Mouse (Mus musculus) urinary bladder, postnatal 14 days (tissue): ENCODE measurements around the gene Acot2.
"Not testable (repeated sequence)": the region's sequence is repeated elsewhere in the genome, so short reads cannot be mapped to it uniquely, and the experiment has no call there.

Experiments used
- DNase-seq: peaks from one replicate; pipeline ENCODE4 v3.0.0; 2021; ENCODE audit warnings: low spot score

Acot2 gene

DNA sequence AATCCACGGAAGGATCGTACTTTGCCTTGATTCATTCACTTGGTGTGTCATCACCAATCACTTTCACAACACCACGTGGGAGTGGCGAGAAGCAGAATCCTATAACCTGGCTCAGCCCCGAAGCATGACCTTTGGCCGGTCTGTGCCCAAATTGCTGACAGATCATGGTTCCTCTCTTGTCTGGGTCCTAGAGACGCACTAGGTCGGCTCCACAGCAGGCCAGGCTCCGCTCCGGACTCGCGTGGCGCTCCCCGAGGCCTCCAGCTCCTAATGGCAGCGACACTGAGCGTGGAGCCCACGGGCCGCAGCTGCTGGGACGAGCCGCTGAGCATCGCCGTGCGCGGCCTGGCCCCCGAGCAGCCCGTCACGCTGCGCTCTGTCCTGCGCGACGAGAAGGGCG lies 50.6 kb downstream of the Acot2 start, which contains the start of gene Acot4:
Gene Acot4 (plus strand): TSS at position 139 of the 400 bp plus-strand sequence.
- not testable (repeated sequence) for DNase-seq

DNA sequence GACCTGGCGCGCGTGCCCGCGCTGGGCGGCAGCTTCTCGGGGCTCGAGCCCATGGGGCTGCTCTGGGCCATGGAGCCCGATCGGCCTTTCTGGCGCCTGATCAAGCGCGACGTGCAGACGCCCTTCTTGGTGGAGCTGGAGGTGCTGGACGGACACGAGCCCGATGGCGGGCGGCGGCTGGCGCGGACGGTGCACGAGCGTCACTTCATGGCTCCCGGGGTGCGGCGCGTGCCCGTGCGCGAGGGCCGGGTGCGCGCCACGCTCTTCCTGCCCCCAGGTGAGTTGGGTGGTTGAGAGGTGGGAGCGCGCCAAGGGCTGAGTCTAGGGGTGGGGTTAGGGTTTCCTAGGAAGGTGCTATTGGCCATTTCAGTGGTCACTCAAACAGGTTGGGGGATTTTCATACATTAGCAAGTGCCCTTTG lies 51.0 kb downstream of the Acot2 start, which contains the start of gene Gm49366:
Gene Gm49366 (plus strand): TSS at position 245 of the 421 bp plus-strand sequence.
- DNase-seq: peak; percentile 29

DNA sequence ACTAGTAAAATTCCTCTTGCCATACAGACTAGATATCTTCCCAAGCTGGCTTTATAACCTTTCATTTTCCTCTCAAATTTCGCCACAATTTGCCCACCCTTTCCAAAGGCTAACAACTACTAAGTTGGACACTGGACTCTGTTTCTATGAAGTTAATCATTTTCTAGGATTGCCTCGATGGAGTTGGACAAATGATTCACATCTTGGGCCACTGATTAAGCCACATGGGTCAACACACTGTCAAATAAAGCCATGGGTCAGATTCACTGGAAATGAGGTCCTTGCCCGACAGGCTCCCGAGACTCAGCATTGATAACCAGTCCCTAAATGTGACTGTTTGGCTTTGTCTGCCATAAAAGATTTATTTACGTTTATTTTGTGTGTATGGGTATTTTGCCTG lies 54.6 kb downstream of the Acot2 start:
- DNase-seq: no peak
